Mouse (Mus musculus) olfactory bulb, adult 2 months (tissue): Measurements from ENCODE around the gene Nlrx1.

Experiments used
- CTCF ChIP-seq: fragments of 200-500 bp; IDR thresholded peaks from 2 replicates; pipeline ENCODE4 v1.5.1; 2012; ENCODE audit warnings: low read depth, mild to moderate bottlenecking, low read length, moderate library complexity; ENCODE audit not compliant: insufficient read depth
- POLR2A ChIP-seq: fragments of 200-500 bp; IDR thresholded peaks from 2 replicates; pipeline ENCODE4 v1.6.1; 2012; ENCODE audit warnings: mild to moderate bottlenecking, low read depth, low read length, moderate library complexity; ENCODE audit not compliant: insufficient read depth

- TF ChIP-seq CTCF (no peak), POLR2A (no peak)
These were observed 46.5 kb upstream of the Nlrx1 start for GRCm38 (mm10) chr9:44314910-44315309.
